Mouse (Mus musculus): ENCODE measurements around the gene Gm36864. TPM values are rescaled to one million over a fixed set of nuclear protein-coding genes. Genes with fewer than 3 reads are reported as not detected.
"Not testable (repeated sequence)": the region's sequence is repeated elsewhere in the genome, so short reads cannot be mapped to it uniquely, and the experiment has no call there.

Gene Gm36864
- polyA plus RNA-seq (2012), result not detected in 2 replicates

- peaks cover 3% of the 10 kb centered on the region for H3K4me1 ChIP-seq (ENCODE audit: control insufficient read depth)
These were observed at the start of gene Gm36864 for GRCm38 (mm10) chr7:44235909-44236308. TSS of gene Gm36864 (plus strand) at chr7:44236177.

GRCm38 (mm10) chr7:44186516-44186915, 49.5 kb upstream of the Gm36864 start:
- H3K27me3 ChIP-seq (ENCODE audit: control insufficient read depth); H3K36me3 ChIP-seq (ENCODE audit: control insufficient read depth); H3K4me3 ChIP-seq (replicated peaks); H3K4me1 ChIP-seq (ENCODE audit: control insufficient read depth); H3K9me3 ChIP-seq (ENCODE audit: control insufficient read depth, low read length): not testable (repeated sequence)

More at GRCm38 (mm10) chr7:44235909-44236308, at the start of gene Gm36864:
- H3K27me3 ChIP-seq (ENCODE audit: control insufficient read depth), result peaks cover 3% of the 10 kb centered on the region; the same call in 1 of the 2 replicates
- no peak within 1 kb of the TSS for H3K4me3 ChIP-seq (replicated peaks)
- TF ChIP-seq GATA1 (IDR thresholded peaks at IDR 0.05; ENCODE audit: low read length) (no peak), TAL1 (IDR thresholded peaks at IDR 0.05; ENCODE audit: low read length) (no peak)
- no peaks in the 10 kb centered on the region for H3K36me3 ChIP-seq (ENCODE audit: control insufficient read depth)
- H3K9me3 ChIP-seq (ENCODE audit: control insufficient read depth, low read length), result no peaks in the 10 kb centered on the region

- not testable (repeated sequence) for H3K4me1 ChIP-seq (ENCODE audit: control insufficient read depth); H3K27me3 ChIP-seq (ENCODE audit: control insufficient read depth); H3K4me3 ChIP-seq (replicated peaks); H3K36me3 ChIP-seq (ENCODE audit: control insufficient read depth); H3K9me3 ChIP-seq (ENCODE audit: control insufficient read depth, low read length)
These were observed 48.0 kb upstream of the Gm36864 start, which contains the start of gene Klk1b24 for GRCm38 (mm10) chr7:44187936-44188335. TSS of gene Klk1b24 (plus strand) at chr7:44188236.

GRCm38 (mm10) chr7:44193466-44193865, 42.5 kb upstream of the Gm36864 start:
- H3K4me1 ChIP-seq (ENCODE audit: control insufficient read depth); H3K9me3 ChIP-seq (ENCODE audit: control insufficient read depth, low read length); H3K36me3 ChIP-seq (ENCODE audit: control insufficient read depth): not testable (repeated sequence)

GRCm38 (mm10) chr7:44197891-44198290, 38.1 kb upstream of the Gm36864 start, which contains the start of gene Klk1b3:
TSS of gene Klk1b3 (plus strand) at chr7:44198191.
- Histone ChIP-seq H3K36me3 (ENCODE audit: control insufficient read depth) (no peaks in the 10 kb centered on the region), H3K9me3 (ENCODE audit: control insufficient read depth, low read length) (no peaks in the 10 kb centered on the region), H3K4me1 (ENCODE audit: control insufficient read depth) (no peaks in the 10 kb centered on the region), H3K27me3 (ENCODE audit: control insufficient read depth) (no peaks in the 10 kb centered on the region), H3K4me3 (replicated peaks) (no peak within 1 kb of the TSS)
- no peak for TF ChIP-seq GATA1 (IDR thresholded peaks at IDR 0.05; ENCODE audit: low read length)
- no peak for TF ChIP-seq TAL1 (IDR thresholded peaks at IDR 0.05; ENCODE audit: low read length)

More at GRCm38 (mm10) chr7:44193466-44193865, 42.5 kb upstream of the Gm36864 start:
- not testable (repeated sequence) for H3K27me3 ChIP-seq (ENCODE audit: control insufficient read depth); H3K4me3 ChIP-seq (replicated peaks)

- not testable (repeated sequence) for H3K4me3 ChIP-seq (replicated peaks); H3K4me1 ChIP-seq (ENCODE audit: control insufficient read depth); H3K27me3 ChIP-seq (ENCODE audit: control insufficient read depth)
These were observed 28.8 kb upstream of the Gm36864 start, which contains the start of gene Klk1b4 for GRCm38 (mm10) chr7:44207135-44207534. TSS of gene Klk1b4 (plus strand) at chr7:44207435.

GRCm38 (mm10) chr7:44208307-44208706, 27.7 kb upstream of the Gm36864 start:
- no peaks in the 10 kb centered on the region for H3K9me3 ChIP-seq (ENCODE audit: control insufficient read depth, low read length)
- TF ChIP-seq TAL1 (IDR thresholded peaks at IDR 0.05; ENCODE audit: low read length) (no peak), GATA1 (IDR thresholded peaks at IDR 0.05; ENCODE audit: low read length) (no peak)
- no peaks in the 10 kb centered on the region for H3K4me1 ChIP-seq (ENCODE audit: control insufficient read depth)

More at GRCm38 (mm10) chr7:44207135-44207534, 28.8 kb upstream of the Gm36864 start, which contains the start of gene Klk1b4:
- not testable (repeated sequence) for H3K9me3 ChIP-seq (ENCODE audit: control insufficient read depth, low read length); H3K36me3 ChIP-seq (ENCODE audit: control insufficient read depth)

GRCm38 (mm10) chr7:44215645-44216044, 20.3 kb upstream of the Gm36864 start, which contains the start of gene Klk1b5:
TSS of gene Klk1b5 (plus strand) at chr7:44215945.
- Histone ChIP-seq H3K27me3 (ENCODE audit: control insufficient read depth) (no peaks in the 10 kb centered on the region), H3K36me3 (ENCODE audit: control insufficient read depth) (no peaks in the 10 kb centered on the region), H3K9me3 (ENCODE audit: control insufficient read depth, low read length) (no peaks in the 10 kb centered on the region), H3K4me1 (ENCODE audit: control insufficient read depth) (no peaks in the 10 kb centered on the region), H3K4me3 (replicated peaks) (no peak within 1 kb of the TSS)
- TF ChIP-seq TAL1 (IDR thresholded peaks at IDR 0.05; ENCODE audit: low read length), result no peak
- no peak for TF ChIP-seq GATA1 (IDR thresholded peaks at IDR 0.05; ENCODE audit: low read length)

More at GRCm38 (mm10) chr7:44208307-44208706, 27.7 kb upstream of the Gm36864 start:
- Histone ChIP-seq H3K36me3 (ENCODE audit: control insufficient read depth) (no peaks in the 10 kb centered on the region), H3K4me3 (replicated peaks) (no peak overlapping the region), H3K27me3 (ENCODE audit: control insufficient read depth) (no peaks in the 10 kb centered on the region)

- H3K36me3 ChIP-seq (ENCODE audit: control insufficient read depth); H3K27me3 ChIP-seq (ENCODE audit: control insufficient read depth); H3K4me3 ChIP-seq (replicated peaks); H3K9me3 ChIP-seq (ENCODE audit: control insufficient read depth, low read length); H3K4me1 ChIP-seq (ENCODE audit: control insufficient read depth): not testable (repeated sequence)
These were observed 14.4 kb upstream of the Gm36864 start for GRCm38 (mm10) chr7:44221601-44222000.

GRCm38 (mm10) chr7:44222335-44222734, 13.6 kb upstream of the Gm36864 start:
- not testable (repeated sequence) for H3K4me1 ChIP-seq (ENCODE audit: control insufficient read depth); H3K4me3 ChIP-seq (replicated peaks); H3K9me3 ChIP-seq (ENCODE audit: control insufficient read depth, low read length); H3K36me3 ChIP-seq (ENCODE audit: control insufficient read depth); H3K27me3 ChIP-seq (ENCODE audit: control insufficient read depth)
